Mouse (Mus musculus): ENCODE results near the gene S100a3. TPM values are rescaled to one million over a fixed set of nuclear protein-coding genes. Genes with fewer than 3 reads are reported as not detected.

The S100a3 gene
- polyA plus RNA-seq, 1 experiment, result 2.5 TPM

- TF ChIP-seq EP300 (IDR thresholded peaks at IDR 0.05; ENCODE audit: insufficient read depth, low read depth, low read length), result no peak
- TF ChIP-seq CTCF (IDR thresholded peaks at IDR 0.05; ENCODE audit: low read depth, low read length), result no peak
- no peak for TF ChIP-seq POLR2A (IDR thresholded peaks at IDR 0.05; ENCODE audit: insufficient read depth, low read length)
- H3K4me3 ChIP-seq (ENCODE audit: low read depth, low read length), result no peak overlapping the region
- H3K9ac ChIP-seq (ENCODE audit: low read depth, poor library complexity, severe bottlenecking), result no peak overlapping the region
- no peaks in the 10 kb centered on the region; the same call in 1 of the 2 replicates for H3K27me3 ChIP-seq (ENCODE audit: control insufficient read depth, insufficient read depth, low read length, poor library complexity, severe bottlenecking)
- no peaks in the 10 kb centered on the region for H3K36me3 ChIP-seq (ENCODE audit: control insufficient read depth, insufficient read depth, low read length, poor library complexity, severe bottlenecking)
- H3K9me3 ChIP-seq (replicated peaks; ENCODE audit: control insufficient read depth, insufficient read depth, low read length, poor library complexity, severe bottlenecking), result no peaks in the 10 kb centered on the region
- H3K27ac ChIP-seq (ENCODE audit: insufficient read depth, low read length), result no peak overlapping the region
- no peaks in the 10 kb centered on the region for H3K4me1 ChIP-seq (ENCODE audit: control insufficient read depth, insufficient read depth, low read length)
Measured at GRCm38 (mm10) chr3:90549676-90550420, 10.5 kb upstream of the S100a3 start.

- Histone ChIP-seq H3K27me3 (ENCODE audit: control insufficient read depth, insufficient read depth, low read length, poor library complexity, severe bottlenecking) (no peaks in the 10 kb centered on the region; the same call in 1 of the 2 replicates), H3K9ac (ENCODE audit: low read depth, poor library complexity, severe bottlenecking) (no peak overlapping the region), H3K27ac (ENCODE audit: insufficient read depth, low read length) (no peak overlapping the region), H3K9me3 (replicated peaks; ENCODE audit: control insufficient read depth, insufficient read depth, low read length, poor library complexity, severe bottlenecking) (no peaks in the 10 kb centered on the region), H3K36me3 (ENCODE audit: control insufficient read depth, insufficient read depth, low read length, poor library complexity, severe bottlenecking) (no peaks in the 10 kb centered on the region), H3K4me3 (ENCODE audit: low read depth, low read length) (no peak overlapping the region), H3K4me1 (ENCODE audit: control insufficient read depth, insufficient read depth, low read length) (no peaks in the 10 kb centered on the region)
- no peak for TF ChIP-seq EP300 (IDR thresholded peaks at IDR 0.05; ENCODE audit: insufficient read depth, low read depth, low read length)
- TF ChIP-seq POLR2A (IDR thresholded peaks at IDR 0.05; ENCODE audit: insufficient read depth, low read length), result no peak
- no peak for TF ChIP-seq CTCF (IDR thresholded peaks at IDR 0.05; ENCODE audit: low read depth, low read length)
Measured at GRCm38 (mm10) chr3:90550421-90550790, 10.0 kb upstream of the S100a3 start.

DNA sequence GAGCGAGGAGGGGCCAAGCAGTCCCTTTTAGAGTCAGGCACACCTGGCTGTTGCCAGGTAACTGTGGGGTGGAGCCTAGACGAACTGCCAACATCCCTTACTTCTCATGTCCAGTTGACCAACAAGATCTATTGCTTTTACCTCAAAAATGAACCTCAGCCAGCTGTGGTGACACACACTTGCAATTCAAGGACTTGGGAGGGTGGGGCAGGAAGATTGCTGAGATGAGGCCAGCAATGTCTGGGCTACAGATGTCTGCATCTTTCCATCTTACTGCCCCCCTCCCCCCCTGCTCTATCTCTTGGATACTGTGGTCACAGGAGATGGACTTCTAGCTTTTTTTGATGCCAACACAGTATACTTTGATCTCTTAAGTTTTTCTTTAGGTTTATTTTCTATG lies 8.1 kb upstream of the S100a3 start:
- Histone ChIP-seq H3K36me3 (ENCODE audit: control insufficient read depth, insufficient read depth, low read length, poor library complexity, severe bottlenecking) (no peaks in the 10 kb centered on the region), H3K9me3 (replicated peaks; ENCODE audit: control insufficient read depth, insufficient read depth, low read length, poor library complexity, severe bottlenecking) (no peaks in the 10 kb centered on the region), H3K27me3 (ENCODE audit: control insufficient read depth, insufficient read depth, low read length, poor library complexity, severe bottlenecking) (no peaks in the 10 kb centered on the region), H3K4me1 (ENCODE audit: control insufficient read depth, insufficient read depth, low read length) (no peaks in the 10 kb centered on the region), H3K4me3 (ENCODE audit: low read depth, low read length) (no peak overlapping the region), H3K9ac (ENCODE audit: low read depth, poor library complexity, severe bottlenecking) (no peak overlapping the region), H3K27ac (ENCODE audit: insufficient read depth, low read length) (no peak overlapping the region)
- TF ChIP-seq CTCF (IDR thresholded peaks at IDR 0.05; ENCODE audit: low read depth, low read length) (no peak), EP300 (IDR thresholded peaks at IDR 0.05; ENCODE audit: insufficient read depth, low read depth, low read length) (no peak), POLR2A (IDR thresholded peaks at IDR 0.05; ENCODE audit: insufficient read depth, low read length) (no peak)

DNA sequence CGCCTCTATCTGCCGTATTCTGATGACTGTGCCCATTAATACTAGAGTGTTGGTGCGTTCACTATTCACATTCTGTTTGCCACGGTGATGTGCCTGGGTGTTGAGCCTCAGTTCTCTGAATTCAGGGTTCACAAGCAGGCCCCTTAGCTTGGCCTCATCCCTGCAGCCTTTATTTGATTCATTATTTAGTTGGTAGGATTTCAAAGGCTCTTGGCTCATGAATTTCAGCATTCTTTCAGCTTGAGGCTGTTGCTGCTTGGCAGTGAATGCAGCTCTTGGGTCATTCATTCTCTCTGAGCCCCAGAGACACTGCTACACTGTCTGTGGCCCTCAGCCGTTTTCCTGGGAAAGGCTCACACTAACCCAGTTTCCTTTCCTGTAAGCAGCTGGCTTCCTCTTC lies 4.4 kb upstream of the S100a3 start:
- no peak overlapping the region for H3K4me3 ChIP-seq (ENCODE audit: low read depth, low read length)
- TF ChIP-seq EP300 (IDR thresholded peaks at IDR 0.05; ENCODE audit: insufficient read depth, low read depth, low read length) (no peak), CTCF (IDR thresholded peaks at IDR 0.05; ENCODE audit: low read depth, low read length) (no peak), POLR2A (IDR thresholded peaks at IDR 0.05; ENCODE audit: insufficient read depth, low read length) (no peak)

DNA sequence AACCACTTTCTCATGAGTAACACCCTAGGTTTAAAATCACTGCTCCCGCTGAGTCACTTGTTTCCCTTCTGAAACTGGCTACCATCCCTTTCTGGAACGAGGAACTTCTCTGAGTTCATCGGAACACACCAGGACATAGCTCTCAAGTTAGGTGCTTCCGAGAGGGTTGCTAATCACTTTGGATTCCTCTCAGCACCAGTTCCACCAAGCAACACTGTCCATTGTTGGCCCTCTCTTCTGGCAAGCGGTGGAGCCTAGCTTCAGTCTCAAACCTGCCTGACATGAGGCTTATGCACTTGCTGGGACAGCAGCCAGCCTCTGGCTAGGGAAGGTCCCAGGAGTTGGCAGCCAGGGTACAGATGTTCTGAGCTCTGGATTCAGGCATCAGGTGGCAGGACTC lies 14.3 kb downstream of the S100a3 start:
- Histone ChIP-seq H3K27ac (ENCODE audit: insufficient read depth, low read length) (no peak overlapping the region), H3K9ac (ENCODE audit: low read depth, poor library complexity, severe bottlenecking) (no peak overlapping the region), H3K27me3 (ENCODE audit: control insufficient read depth, insufficient read depth, low read length, poor library complexity, severe bottlenecking) (no peaks in the 10 kb centered on the region; the same call in 1 of the 2 replicates), H3K4me1 (ENCODE audit: control insufficient read depth, insufficient read depth, low read length) (no peaks in the 10 kb centered on the region), H3K4me3 (ENCODE audit: low read depth, low read length) (no peak overlapping the region), H3K9me3 (replicated peaks; ENCODE audit: control insufficient read depth, insufficient read depth, low read length, poor library complexity, severe bottlenecking) (peaks cover 6% of the 10 kb centered on the region; the same call in 1 of the 2 replicates), H3K36me3 (ENCODE audit: control insufficient read depth, insufficient read depth, low read length, poor library complexity, severe bottlenecking) (no peaks in the 10 kb centered on the region)
- TF ChIP-seq POLR2A (IDR thresholded peaks at IDR 0.05; ENCODE audit: insufficient read depth, low read length) (no peak), CTCF (IDR thresholded peaks at IDR 0.05; ENCODE audit: low read depth, low read length) (no peak), EP300 (IDR thresholded peaks at IDR 0.05; ENCODE audit: insufficient read depth, low read depth, low read length) (no peak)

More for the DNA sequence above, 4.4 kb upstream of the S100a3 start:
- no peaks in the 10 kb centered on the region for H3K27me3 ChIP-seq (ENCODE audit: control insufficient read depth, insufficient read depth, low read length, poor library complexity, severe bottlenecking)
- H3K9ac ChIP-seq (ENCODE audit: low read depth, poor library complexity, severe bottlenecking), result no peak overlapping the region
- H3K36me3 ChIP-seq (ENCODE audit: control insufficient read depth, insufficient read depth, low read length, poor library complexity, severe bottlenecking), result no peaks in the 10 kb centered on the region
- no peaks in the 10 kb centered on the region for H3K9me3 ChIP-seq (replicated peaks; ENCODE audit: control insufficient read depth, insufficient read depth, low read length, poor library complexity, severe bottlenecking)
- no peaks in the 10 kb centered on the region for H3K4me1 ChIP-seq (ENCODE audit: control insufficient read depth, insufficient read depth, low read length)
- H3K27ac ChIP-seq (ENCODE audit: insufficient read depth, low read length), result no peak overlapping the region

GRCm38 (mm10) chr3:90575320-90575719 lies 14.9 kb downstream of the S100a3 start:
- no peak overlapping the region for H3K9ac ChIP-seq (ENCODE audit: low read depth, poor library complexity, severe bottlenecking)
- TF ChIP-seq POLR2A (IDR thresholded peaks at IDR 0.05; ENCODE audit: insufficient read depth, low read length) (no peak), EP300 (IDR thresholded peaks at IDR 0.05; ENCODE audit: insufficient read depth, low read depth, low read length) (no peak)
- no peak overlapping the region for H3K4me3 ChIP-seq (ENCODE audit: low read depth, low read length)
- no peak overlapping the region for H3K27ac ChIP-seq (ENCODE audit: insufficient read depth, low read length)
- H3K27me3 ChIP-seq (ENCODE audit: control insufficient read depth, insufficient read depth, low read length, poor library complexity, severe bottlenecking), result no peaks in the 10 kb centered on the region; the same call in 1 of the 2 replicates
- no peaks in the 10 kb centered on the region for H3K36me3 ChIP-seq (ENCODE audit: control insufficient read depth, insufficient read depth, low read length, poor library complexity, severe bottlenecking)
- H3K9me3 ChIP-seq (replicated peaks; ENCODE audit: control insufficient read depth, insufficient read depth, low read length, poor library complexity, severe bottlenecking), result peaks cover 6% of the 10 kb centered on the region; the same call in 1 of the 2 replicates
- no peaks in the 10 kb centered on the region for H3K4me1 ChIP-seq (ENCODE audit: control insufficient read depth, insufficient read depth, low read length)

Measured in ES-Bruce4 (cell line).